Mouse (Mus musculus): ENCODE measurements around the gene Lmtk2.

DNA sequence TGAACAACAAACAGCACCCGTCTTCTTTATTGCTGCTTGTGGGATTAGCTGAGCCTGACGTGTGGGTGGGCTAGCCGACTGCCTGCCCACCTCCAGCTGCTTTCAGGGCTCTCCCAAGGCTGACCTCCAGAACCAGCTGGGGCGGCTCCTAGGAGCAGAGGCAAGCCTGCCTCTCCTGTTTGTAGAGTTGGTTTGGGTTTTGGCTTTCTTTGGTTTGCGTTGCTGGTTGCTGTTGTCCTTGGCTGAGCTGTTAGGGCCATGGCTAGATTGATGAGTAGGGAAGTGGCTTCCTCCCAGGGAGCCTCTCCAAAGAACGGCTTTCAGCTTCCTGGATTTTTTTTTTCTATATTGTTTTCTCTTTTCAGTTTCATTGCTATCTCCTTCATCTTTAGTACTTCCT lies 78.0 kb downstream of the Lmtk2 start:
- TF ChIP-seq CTCF (IDR thresholded peaks at IDR 0.05; ENCODE audit: low read depth) (no peak), EP300 (optimal IDR thresholded peaks at IDR 0.05) (no peak)
